Mouse (Mus musculus) hindbrain, embryonic 15.5 days (tissue): ENCODE data around the gene Cd200. TPM values are rescaled to one million over a fixed set of nuclear protein-coding genes. Genes with fewer than 3 reads are reported as not detected.

Experiments used
- ATAC-seq: fragments of 200-750 bp; cut with Nextera tagmentation; 2 replicates; pipeline ENCODE4 v1.8.0; 2017; ENCODE audit warnings: low read depth, moderate number of reproducible peaks, moderate TSS enrichment; ENCODE audit not compliant: low FRiP score
- H3K27ac ChIP-seq: fragments of 300-500 bp; sonication (generic); replicated peaks from 2 replicates; pipeline ENCODE4 v1.5.1; 2015; ENCODE audit warnings: mild to moderate bottlenecking, inconsistent platforms
- H3K27me3 ChIP-seq: fragments of 300-500 bp; sonication (generic); 2 replicates; pipeline ENCODE4 v1.6.1; 2015; ENCODE audit warnings: control low read depth, inconsistent platforms
- H3K36me3 ChIP-seq: fragments of 300-500 bp; sonication (generic); 2 replicates; pipeline ENCODE4 v1.6.1; 2015; ENCODE audit warnings: control low read depth, inconsistent platforms
- H3K4me1 ChIP-seq: fragments of 300-500 bp; sonication (generic); replicated peaks from 2 replicates; pipeline ENCODE4 v1.6.1; 2015; ENCODE audit warnings: control low read depth, inconsistent platforms
- H3K4me2 ChIP-seq: fragments of 300-500 bp; sonication (generic); 2 replicates; pipeline ENCODE4 v1.6.1; 2015; ENCODE audit warnings: moderate library complexity, mild to moderate bottlenecking, inconsistent platforms
- H3K4me3 ChIP-seq: fragments of 300-500 bp; sonication (generic); 2 replicates; pipeline ENCODE4 v1.5.1; 2015; ENCODE audit warnings: mild to moderate bottlenecking, inconsistent platforms
- H3K9ac ChIP-seq: fragments of 300-500 bp; sonication (generic); 2 replicates; pipeline ENCODE4 v1.6.1; 2015; ENCODE audit warnings: inconsistent platforms
- H3K9me3 ChIP-seq: fragments of 300-500 bp; sonication (generic); 2 replicates; pipeline ENCODE4 v1.6.1; 2016; ENCODE audit warnings: control low read depth, inconsistent platforms
- WGBS: fragments of 180-500 bp; shearing (Covaris S2); methylation state at CpG from one replicate; pipeline ENCODE4 v1.1.7; 2015; 5-methylcytosine and 5-hydroxymethylcytosine counted together
- polyA plus RNA-seq: library from polyadenylated mRNA; unstranded; fragments of >200 nt; fragmentation: Nextera tagmentation; extraction: Ambion mirVana; gene quantifications from 2 replicates; pipeline ENCODE4 v1.2.1, GENCODE M21; 2015

The Cd200 gene
- polyA plus RNA-seq, 1 experiment from 2014 or later, result 346 TPM

DNA sequence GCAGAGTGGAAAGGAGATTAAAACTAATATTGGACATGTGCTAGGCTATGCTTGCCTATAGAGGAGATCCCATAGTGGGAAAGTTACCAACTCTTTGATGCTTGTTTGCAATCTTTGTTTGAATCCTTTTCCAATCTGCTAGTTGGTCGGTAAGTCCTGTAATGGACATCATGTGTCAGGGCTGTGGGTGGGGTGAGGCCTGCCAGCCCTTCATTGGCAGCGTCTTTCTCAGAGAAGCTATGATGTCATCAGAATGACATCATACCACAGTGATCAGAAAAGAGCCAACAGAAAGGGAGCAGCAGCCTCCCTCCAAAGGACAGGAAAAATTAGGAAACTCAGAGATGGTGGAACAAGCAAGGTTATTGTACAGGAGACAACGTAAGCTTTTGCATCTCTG is 9.4 kb downstream of the Cd200 start:
- Histone ChIP-seq H3K4me1 (peaks cover 6% of the 10 kb centered on the region; the same call in 1 of the 2 replicates), H3K36me3 (peaks cover 25% of the 10 kb centered on the region), H3K4me2 (no peak overlapping the region), H3K27ac (no peak overlapping the region), H3K9me3 (no peaks in the 10 kb centered on the region), H3K9ac (no peak overlapping the region), H3K4me3 (no peak overlapping the region), H3K27me3 (no peaks in the 10 kb centered on the region)
- 87% methylated on average over 3 of the region's 3 CpGs for WGBS
- no peak for ATAC-seq

DNA sequence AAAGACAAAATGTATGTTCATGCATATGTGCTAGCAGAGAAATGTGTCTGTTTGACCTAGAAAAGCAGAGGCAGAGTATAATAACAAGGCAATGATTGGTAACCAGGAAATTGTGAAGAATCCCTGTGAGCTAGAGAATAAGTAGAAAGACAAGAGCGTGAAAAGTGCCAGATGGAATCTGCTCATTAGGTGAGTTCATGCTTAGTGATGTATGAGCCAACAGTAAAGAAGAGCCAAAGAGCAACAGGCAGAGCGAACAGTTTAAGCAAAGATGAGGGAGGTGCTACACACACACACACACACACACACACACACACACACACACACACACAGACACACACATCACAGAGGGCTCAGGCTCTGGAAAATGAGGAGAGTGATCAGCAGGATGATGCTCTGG is 11.4 kb downstream of the Cd200 start:
- WGBS, result 65% methylated on average over 2 of the region's 2 CpGs
- no peak overlapping the region for H3K4me3 ChIP-seq
- H3K9me3 ChIP-seq, result no peaks in the 10 kb centered on the region
- no peaks in the 10 kb centered on the region for H3K27me3 ChIP-seq
- H3K4me1 ChIP-seq, result peaks cover 6% of the 10 kb centered on the region; the same call in 1 of the 2 replicates
- peaks cover 43% of the 10 kb centered on the region for H3K36me3 ChIP-seq
- no peak for ATAC-seq
- no peak overlapping the region for H3K4me2 ChIP-seq
- no peak overlapping the region for H3K27ac ChIP-seq
- H3K9ac ChIP-seq, result no peak overlapping the region

DNA sequence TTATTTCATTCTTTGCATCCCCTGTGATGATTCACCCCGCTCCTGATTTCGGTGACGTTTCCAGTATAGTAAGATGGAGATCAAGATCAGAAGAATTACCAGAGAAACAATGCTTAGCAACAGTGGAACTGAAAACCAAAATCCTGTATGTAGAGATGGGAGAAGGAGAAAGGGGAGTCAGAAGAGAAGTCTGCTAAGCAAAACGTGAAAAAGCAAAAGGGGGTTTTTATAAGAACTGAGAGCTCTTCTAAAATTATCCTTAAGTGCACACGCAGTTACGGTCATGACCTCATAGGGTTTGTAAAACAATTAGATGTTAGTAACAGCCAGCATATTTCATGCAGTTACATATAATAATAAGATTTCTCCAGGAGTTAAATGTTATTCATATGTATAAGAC is 16.6 kb downstream of the Cd200 start:
- H3K9ac ChIP-seq, result no peak overlapping the region
- ATAC-seq, result no peak

DNA sequence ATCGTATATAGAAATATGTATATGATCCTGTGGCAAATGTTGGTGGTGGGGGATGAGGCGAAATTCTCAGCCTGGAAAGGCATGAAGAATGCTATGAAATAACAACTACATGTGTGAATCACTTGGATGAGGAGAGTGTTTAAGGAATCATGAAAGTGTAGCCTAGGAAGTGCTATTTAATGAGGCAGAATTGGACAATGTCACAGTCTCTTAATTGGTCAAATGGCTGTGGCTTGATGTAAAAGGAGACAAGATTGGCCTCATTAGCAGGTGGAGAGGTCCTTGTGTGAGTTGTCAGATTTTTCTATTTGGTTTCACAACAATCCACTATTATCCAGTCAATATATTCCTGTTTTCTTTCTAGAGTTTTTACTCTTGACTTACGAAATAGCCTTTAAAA is 17.2 kb downstream of the Cd200 start:
- Histone ChIP-seq H3K9ac (no peak overlapping the region), H3K4me3 (no peak overlapping the region), H3K27me3 (no peaks in the 10 kb centered on the region), H3K27ac (no peak overlapping the region), H3K36me3 (peaks cover 77% of the 10 kb centered on the region), H3K4me2 (no peak overlapping the region), H3K9me3 (no peaks in the 10 kb centered on the region), H3K4me1 (no peaks in the 10 kb centered on the region)
- no peak for ATAC-seq
- 94% methylated on average over 3 of the region's 3 CpGs for WGBS

More for the DNA sequence above, 16.6 kb downstream of the Cd200 start:
- no peaks in the 10 kb centered on the region for H3K27me3 ChIP-seq
- no peaks in the 10 kb centered on the region for H3K4me1 ChIP-seq
- no peaks in the 10 kb centered on the region for H3K9me3 ChIP-seq
- H3K27ac ChIP-seq, result no peak overlapping the region
- no peak overlapping the region for H3K4me3 ChIP-seq
- no peak overlapping the region for H3K4me2 ChIP-seq
- H3K36me3 ChIP-seq, result peaks cover 80% of the 10 kb centered on the region
- WGBS, result 89% methylated on average over 6 of the region's 6 CpGs

DNA sequence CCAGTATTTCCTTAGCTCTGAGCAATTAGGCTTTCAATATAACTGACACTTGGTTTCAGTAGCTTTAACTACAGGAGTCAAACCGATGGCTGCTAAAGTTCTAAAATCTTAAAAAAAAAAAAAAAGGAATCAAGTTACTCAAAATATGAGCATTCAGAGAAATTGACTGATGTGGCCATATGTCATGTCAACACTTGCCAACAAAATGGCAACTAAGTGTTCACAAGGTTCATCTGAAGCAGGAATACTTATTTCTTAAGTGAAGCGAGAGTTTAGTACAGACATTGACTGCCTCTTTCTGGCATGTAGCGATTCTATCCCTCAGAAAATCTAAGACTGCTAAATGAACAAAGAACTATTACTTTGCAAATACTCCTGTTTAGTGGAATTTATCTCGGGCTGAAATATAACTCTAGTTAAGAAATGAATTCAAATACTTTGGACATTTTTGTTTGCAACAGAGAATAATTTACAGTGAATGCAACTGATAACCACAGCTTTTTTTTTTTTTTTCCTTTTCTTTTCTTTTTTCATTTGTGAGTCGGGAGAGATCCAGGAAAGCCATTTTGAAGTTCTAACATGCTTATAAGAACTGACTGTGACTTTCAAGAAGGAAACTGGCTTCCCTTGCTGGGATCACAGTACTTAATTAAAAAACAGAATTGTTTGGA is 18.4 kb downstream of the Cd200 start:
- no peaks in the 10 kb centered on the region for H3K4me1 ChIP-seq
- WGBS, result 89% methylated on average over 5 of the region's 5 CpGs
- H3K9ac ChIP-seq, result no peak overlapping the region
- H3K27me3 ChIP-seq, result no peaks in the 10 kb centered on the region
- ATAC-seq, result no peak
- no peak overlapping the region for H3K4me2 ChIP-seq
- peaks cover 66% of the 10 kb centered on the region for H3K36me3 ChIP-seq
- no peak overlapping the region for H3K27ac ChIP-seq
- H3K9me3 ChIP-seq, result no peaks in the 10 kb centered on the region
- no peak overlapping the region for H3K4me3 ChIP-seq

DNA sequence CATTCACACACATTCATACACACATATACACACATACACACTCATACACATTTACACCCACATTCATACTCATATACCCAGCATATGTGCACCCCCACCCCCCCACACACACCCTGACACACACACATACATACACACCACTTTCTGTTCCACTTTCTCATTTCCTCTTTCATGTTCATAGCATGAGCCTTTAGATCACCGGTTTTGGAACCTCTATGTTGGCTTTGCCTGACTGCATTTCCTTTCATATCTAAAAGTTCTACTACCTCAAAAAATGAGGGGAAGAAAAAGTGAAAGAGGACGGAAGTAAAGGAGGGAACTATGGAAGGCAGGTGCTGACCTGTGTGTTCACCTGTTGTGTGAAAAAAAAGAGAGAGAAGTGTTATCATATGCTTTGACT is 19.0 kb downstream of the Cd200 start:
- Histone ChIP-seq H3K9me3 (no peaks in the 10 kb centered on the region), H3K27me3 (no peaks in the 10 kb centered on the region), H3K4me1 (no peaks in the 10 kb centered on the region), H3K9ac (no peak overlapping the region), H3K27ac (no peak overlapping the region), H3K4me3 (no peak overlapping the region), H3K4me2 (no peak overlapping the region), H3K36me3 (peaks cover 63% of the 10 kb centered on the region)
- WGBS, result 91% methylated on average over 2 of the region's 2 CpGs
- ATAC-seq, result no peak

DNA sequence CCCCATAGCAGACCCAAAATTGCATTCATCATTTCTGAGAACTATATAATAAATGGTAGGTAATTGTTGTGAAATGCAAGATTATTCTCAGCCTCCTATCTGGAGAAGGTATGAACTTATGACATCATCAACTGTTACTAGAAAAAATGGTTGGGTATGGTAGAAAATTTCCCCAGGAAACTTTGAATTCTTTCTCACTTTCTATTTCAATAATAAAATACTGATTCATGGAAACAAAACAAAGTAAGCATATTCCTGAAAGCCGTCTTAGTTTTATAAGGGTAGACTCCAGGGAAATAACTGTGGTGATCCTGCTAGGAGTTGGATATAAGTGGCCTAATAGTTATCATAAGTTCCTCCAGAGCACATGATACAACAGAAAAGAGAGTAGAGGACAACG is 19.8 kb downstream of the Cd200 start:
- Histone ChIP-seq H3K4me3 (no peak overlapping the region), H3K27me3 (no peaks in the 10 kb centered on the region), H3K27ac (no peak overlapping the region), H3K4me1 (no peaks in the 10 kb centered on the region), H3K9ac (no peak overlapping the region), H3K9me3 (no peaks in the 10 kb centered on the region), H3K4me2 (no peak overlapping the region), H3K36me3 (peaks cover 59% of the 10 kb centered on the region)
- ATAC-seq, result no peak
- 93% methylated on average over 2 of the region's 2 CpGs for WGBS

DNA sequence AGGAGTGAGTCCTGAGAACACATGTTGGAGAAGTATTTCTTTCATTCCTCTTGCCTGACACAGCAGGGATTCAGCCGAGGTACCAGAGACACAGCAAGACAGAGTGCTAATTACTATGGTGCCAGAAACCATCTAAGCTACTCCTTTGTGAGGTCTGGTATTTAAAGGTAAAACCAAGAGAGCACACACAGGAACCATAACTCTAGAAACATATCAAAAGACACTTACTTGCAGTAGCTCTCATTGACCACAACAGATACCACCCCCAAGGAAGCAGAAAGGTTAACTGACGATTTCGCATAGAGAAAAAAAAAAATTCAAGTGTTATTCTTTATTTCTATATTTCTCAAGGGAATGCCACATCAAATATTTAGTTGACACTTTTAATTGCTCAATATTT is 27.0 kb downstream of the Cd200 start:
- no peaks in the 10 kb centered on the region for H3K27me3 ChIP-seq
- H3K9me3 ChIP-seq, result no peaks in the 10 kb centered on the region
- peaks cover 39% of the 10 kb centered on the region for H3K36me3 ChIP-seq
- H3K27ac ChIP-seq, result no peak overlapping the region
- no peak overlapping the region for H3K4me2 ChIP-seq
- H3K4me3 ChIP-seq, result no peak overlapping the region
- H3K9ac ChIP-seq, result no peak overlapping the region
- no peaks in the 10 kb centered on the region for H3K4me1 ChIP-seq
- ATAC-seq, result no peak
- WGBS, result 86% methylated on average over 3 of the region's 3 CpGs

DNA sequence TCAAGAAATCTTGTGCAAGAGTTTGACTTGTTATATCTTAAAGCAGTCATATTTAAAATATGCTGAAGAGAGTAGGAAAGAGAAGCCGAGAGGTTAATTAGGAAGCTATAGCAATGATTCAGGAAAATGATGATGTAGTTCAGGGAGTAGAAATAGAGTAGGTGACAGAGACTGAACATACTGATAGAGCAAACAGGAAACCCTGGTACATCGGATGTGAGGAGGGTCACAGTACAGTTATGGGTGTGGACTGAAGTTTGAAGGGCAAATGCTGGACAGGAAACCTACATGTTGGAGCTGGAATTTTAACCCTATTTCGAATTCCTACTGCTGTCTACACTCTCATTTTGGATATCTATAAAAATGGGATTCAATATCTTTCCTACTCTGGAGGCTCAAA is 29.9 kb downstream of the Cd200 start:
- Histone ChIP-seq H3K36me3 (peaks cover 32% of the 10 kb centered on the region), H3K27me3 (no peaks in the 10 kb centered on the region), H3K4me3 (no peak overlapping the region), H3K9me3 (no peaks in the 10 kb centered on the region), H3K4me2 (no peak overlapping the region), H3K27ac (no peak overlapping the region), H3K4me1 (no peaks in the 10 kb centered on the region), H3K9ac (no peak overlapping the region)
- WGBS, result 89% methylated on average over 3 of the region's 3 CpGs
- no peak for ATAC-seq

DNA sequence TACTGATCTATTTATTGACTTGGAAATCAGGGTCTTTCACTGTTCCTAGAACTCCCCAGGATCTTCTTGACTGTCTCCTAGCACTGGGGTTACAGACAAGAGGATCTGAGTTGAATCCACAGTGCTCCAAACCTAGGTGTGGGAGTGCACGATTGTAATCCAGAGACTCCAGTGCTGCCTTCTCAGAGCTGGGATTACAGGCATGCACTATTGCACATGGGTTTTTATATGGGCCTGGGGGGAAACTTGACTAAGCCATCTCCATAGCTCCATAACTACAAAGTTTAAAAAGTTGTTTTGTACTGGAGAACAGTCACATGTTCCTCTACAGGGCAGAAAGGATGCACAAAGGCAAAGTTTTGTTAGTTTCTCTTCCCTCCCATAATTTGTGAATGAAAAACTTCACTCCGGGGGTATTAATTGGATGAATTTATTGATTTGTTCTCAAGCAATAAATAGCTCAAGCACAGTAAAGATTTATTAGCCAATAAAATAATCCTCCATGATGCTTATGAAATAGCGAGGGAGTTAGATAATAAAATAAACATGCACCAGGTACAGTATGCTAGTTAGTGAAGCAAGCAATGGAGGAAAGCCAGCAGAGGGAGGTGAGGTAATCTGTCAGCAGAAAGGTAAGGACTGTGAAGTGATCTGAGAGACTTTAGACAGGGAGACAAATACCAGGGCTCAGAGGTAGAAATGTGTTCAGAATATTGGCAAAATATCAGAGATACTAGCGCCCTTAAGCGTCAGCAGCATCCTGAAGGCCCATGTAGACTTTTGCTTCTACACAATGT is 30.5 kb downstream of the Cd200 start:
- Histone ChIP-seq H3K9me3 (no peaks in the 10 kb centered on the region), H3K27me3 (no peaks in the 10 kb centered on the region), H3K4me1 (no peaks in the 10 kb centered on the region), H3K9ac (no peak overlapping the region), H3K4me2 (no peak overlapping the region), H3K27ac (no peak overlapping the region), H3K36me3 (peaks cover 28% of the 10 kb centered on the region), H3K4me3 (no peak overlapping the region)
- no peak for ATAC-seq
- WGBS, result 93% methylated on average over 5 of the region's 5 CpGs

DNA sequence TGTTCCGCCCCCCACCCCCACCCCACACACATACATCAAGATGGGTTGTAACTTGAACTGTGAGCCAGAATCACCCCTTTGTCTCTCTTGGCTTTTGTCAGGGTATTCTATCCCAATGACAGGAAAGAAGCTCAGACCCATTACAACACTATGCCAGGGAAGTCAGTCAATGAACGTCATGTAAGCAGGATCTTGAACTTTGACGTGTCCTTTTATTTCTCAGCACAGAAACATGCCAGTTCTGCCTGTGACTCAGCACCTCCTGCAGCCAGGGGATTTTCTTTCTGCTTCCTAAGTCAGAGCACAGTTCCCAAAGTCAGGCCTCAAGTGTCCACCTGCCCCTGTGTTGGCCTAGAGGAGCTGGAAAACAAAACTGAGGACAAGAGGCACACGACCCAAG is 31.5 kb downstream of the Cd200 start:
- H3K9me3 ChIP-seq, result no peaks in the 10 kb centered on the region
- no peak overlapping the region for H3K4me2 ChIP-seq
- no peaks in the 10 kb centered on the region for H3K27me3 ChIP-seq
- 82% methylated on average over 4 of the region's 4 CpGs for WGBS
- H3K4me1 ChIP-seq, result no peaks in the 10 kb centered on the region
- no peak overlapping the region for H3K9ac ChIP-seq
- no peak overlapping the region for H3K27ac ChIP-seq
- ATAC-seq, result no peak
- no peak overlapping the region for H3K4me3 ChIP-seq
- peaks cover 18% of the 10 kb centered on the region for H3K36me3 ChIP-seq

DNA sequence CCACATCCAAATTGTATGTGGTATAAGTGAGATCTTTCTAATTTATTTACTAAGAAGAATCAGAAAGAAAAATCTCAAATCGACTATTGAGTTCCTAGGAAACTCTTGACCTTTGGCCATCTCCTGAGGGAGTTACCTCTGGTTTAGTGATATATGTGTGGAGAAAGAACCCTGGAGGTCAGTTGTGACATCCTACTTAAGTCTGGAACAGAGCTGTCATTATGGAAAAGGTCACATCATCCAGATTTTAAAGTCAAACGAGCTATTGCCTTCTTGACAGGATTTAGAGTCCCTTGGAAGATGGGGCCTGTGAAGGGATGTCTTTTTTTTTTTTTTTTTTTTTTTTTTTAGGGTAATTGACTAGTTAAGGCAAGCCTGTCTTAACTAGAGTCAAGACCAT is 32.0 kb downstream of the Cd200 start:
- no peak for ATAC-seq
- no peaks in the 10 kb centered on the region for H3K4me1 ChIP-seq
- H3K27ac ChIP-seq, result no peak overlapping the region
- no peaks in the 10 kb centered on the region for H3K27me3 ChIP-seq
- no peak overlapping the region for H3K4me3 ChIP-seq
- no peak overlapping the region for H3K9ac ChIP-seq
- H3K36me3 ChIP-seq, result peaks cover 16% of the 10 kb centered on the region
- 71% methylated on average over 2 of the region's 2 CpGs for WGBS
- H3K4me2 ChIP-seq, result no peak overlapping the region
- H3K9me3 ChIP-seq, result no peaks in the 10 kb centered on the region
